Mouse (Mus musculus): Measurements from ENCODE around the gene Exo5.

Gene Exo5

DNA sequence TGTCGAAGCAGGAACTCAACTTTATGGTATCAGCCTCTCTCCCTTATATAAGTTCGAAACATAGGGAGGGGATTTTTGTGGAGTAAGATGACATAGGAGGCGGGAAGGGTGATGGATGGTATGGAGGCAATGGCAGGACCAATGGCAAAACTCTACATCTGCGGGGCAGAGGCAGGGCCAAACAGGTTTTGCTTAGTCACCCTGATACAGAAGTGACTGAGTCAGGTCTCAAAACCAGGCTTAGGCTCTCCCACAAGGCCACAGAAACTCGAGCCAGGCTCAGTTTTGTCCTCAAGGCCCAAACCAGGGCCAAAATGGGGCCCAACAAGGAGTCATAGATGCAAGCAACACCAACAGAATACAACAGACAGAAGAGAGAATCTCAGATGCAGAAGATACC is 19.2 kb downstream of the Exo5 start:
- DNase-seq (ENCODE audit: low spot score), result no peak

DNA sequence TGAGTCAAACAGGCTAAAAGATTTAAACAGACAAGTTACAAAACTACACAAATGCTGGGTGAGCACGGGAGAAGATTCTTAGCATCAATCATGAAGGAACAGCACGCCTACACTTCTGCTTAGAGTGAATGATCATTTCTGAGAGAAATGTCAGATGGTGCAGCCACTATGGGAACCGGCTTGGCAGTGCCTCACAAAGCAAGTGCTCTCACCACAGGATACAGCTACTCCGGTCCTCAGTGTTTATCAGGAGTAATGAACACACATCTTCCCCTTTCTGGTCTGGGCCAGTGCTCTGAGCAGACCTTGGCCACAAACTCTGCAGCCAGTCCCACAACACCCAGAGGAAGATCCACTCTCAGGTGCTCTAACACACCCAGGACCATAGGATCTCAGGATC is 20.3 kb downstream of the Exo5 start:
- no peak for DNase-seq (ENCODE audit: low spot score)

DNA sequence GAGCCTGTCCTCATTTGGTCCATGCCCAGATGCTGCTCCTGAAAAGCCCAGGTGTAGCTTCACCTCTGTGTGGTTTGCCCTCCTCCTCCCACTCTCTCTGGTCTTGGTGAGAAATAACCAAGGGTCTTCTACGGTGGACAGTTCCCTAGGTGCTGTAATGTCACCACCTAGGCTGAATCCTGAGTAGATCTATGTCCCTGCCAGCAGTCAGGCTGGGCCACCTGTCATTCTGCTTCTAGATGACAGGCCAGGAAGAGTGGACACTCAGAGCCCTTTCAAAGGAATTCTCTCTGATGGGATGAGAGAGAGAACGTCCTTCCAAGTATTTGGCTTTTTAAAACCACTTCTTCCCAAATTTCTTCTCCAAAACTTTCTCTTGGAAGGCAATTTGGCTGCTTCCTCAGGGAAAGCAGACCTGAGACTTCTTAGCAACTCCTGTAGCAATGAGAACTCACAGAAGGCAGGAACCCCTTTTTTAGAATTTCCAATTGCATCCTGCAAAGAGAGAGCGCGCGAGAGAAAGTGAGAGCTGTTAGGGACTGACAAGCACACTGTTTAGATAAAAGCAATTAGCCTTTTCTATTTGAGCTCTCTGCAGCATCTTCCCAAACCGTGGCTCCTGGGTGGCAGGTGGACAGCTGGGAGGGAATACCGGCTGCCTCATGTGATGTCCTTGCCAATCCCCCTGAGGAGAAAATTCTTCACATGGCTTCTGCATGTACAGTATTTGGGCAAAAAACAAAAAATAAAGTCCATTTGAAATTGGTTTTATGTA is 28.8 kb downstream of the Exo5 start:
- DNase-seq (ENCODE audit: low spot score), result no peak

DNA sequence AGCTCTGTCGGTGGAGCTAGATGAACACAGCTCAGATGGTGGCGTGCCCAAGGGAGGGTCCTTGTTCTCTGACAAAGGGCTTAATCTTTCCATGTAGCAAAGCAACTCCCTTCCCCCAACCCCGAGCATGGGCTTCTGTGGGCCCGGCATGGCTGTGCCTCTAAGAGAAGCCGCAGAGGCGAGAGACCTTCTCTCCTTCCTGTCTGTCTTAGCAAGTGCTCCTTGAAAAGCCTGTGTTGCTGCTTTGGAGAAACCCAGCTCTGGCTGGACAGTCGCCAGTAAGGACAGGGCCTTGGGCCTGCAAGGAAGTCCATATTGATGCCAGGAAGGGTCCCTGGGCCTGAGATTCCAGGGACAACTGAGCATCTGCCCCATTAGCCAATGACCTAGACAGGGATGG is 29.6 kb downstream of the Exo5 start:
- no peak for DNase-seq (ENCODE audit: low spot score)

DNA sequence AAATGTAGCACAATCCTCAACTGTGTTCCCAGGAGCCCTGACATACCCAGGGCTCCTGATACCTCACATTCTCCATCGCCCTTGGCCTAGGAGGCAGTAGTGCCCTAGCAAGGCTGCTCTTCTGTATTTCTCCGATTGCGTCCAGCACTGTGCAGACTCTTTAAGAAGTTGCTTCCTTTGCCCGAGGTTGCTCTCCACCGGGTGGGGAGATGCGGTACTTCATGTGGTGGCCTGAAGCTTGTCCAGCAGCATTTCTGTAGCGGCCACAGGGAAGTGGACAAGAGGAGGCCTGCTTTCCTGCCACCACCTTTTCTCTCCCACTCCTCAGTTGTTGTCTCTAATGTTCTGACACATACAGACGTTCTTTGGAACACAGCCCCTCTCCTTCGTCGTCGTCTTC is 30.2 kb downstream of the Exo5 start:
- no peak for DNase-seq (ENCODE audit: low spot score)

DNA sequence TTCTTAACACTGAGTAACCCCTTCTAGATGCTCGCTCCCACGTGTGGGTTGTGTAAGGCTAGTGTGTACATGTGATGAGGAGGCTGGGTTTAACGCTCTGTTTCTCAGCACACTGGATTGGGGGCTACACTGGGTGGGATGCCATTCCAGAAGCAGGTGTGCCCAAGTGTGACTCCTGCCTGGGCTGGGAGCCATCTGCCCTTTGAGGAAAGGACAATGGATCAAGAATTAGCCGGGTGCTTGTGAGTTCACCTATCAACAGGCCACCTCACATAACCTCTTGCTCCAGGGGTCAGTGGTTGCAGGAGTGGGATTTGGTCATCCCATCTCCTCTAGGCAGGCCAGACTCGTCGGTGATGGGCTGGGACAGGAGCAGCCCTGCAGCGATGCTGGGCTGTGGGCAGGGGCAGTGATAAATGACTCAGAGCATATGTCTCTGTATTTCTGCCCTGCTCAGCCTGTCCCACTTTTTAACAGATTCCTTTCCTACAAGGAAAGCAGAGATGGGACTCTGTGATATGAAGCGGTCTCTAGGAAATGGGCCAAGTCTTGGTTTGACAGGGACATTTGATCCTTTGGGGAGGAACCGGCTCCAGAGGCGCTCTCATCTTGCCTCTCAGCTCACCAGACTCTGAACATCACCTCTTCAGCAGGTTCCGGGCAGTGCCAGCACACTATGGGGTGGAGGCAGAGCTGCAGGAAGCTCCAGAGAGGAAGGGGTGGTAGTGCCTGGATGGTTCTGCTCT is 31.0 kb downstream of the Exo5 start:
- no peak for DNase-seq (ENCODE audit: low spot score)

DNA sequence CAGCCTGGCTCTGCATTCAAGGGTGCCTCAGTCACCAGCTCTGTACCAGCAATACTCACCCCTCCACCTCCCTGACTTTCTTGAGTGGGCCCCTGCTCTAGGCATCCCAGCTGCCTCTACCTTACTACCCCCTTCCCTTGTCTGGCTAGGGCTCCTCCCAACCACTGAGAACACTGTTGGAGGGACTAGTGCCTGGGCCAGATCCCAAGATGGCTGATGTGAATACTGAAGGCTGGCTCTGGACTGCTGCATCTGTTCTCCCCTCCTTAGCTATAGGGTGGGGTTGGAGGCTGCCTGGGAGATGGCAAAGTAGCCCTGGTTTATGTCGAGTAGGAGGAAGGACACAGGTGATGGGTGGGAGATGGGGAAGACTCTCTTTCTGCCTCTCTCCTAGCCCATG is 32.3 kb downstream of the Exo5 start:
- no peak for DNase-seq (ENCODE audit: low spot score)

DNA sequence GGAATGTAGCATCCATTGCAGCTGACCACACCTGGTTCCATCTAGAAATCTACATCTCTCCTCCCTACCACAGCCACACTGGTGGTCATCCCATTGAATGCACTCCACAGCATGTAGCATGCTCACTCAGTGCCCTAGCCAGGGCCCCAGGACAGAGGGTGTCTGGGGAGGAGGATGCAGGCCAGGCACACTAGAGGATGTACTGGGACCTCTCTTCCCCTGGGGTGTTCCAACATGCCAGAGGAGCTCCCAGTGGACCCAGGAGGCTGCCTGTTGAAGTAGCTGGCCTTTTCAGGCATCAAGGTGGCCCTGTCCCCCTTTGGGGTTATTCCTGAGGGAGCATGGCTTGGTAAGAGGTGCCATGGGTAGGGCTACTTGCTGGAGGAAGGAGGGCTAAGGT is 32.9 kb downstream of the Exo5 start:
- no peak for DNase-seq (ENCODE audit: low spot score)

DNA sequence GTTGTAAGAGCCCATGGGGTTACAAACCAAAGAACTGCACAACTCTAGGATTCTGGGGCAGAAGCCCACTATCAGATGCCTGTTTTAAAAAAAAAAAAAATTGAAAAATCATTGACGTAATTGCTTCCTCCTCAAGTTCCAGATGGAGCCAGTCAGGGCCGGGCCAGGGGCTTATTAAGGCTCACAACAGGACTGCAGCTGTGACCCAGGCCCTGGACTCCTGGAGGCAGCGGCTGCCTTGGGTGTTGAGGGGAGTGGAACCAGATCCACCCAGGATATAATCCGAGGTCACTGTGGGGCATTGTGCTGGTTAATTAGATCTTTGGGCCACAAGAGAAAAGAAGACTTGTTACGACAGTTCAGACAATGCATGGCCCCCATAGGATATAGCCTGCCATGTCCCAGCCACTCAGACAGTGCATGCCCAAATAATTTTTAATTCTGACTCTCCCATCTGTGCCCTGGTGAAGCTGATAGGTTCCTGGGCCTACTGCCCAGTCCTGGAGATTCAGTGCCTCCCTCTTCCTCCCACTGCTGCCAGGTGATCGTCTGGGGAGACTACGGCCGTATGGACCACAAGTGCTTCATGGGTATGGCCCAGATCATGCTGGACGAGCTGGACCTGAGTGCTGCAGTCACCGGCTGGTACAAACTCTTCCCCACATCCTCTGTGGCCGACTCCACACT is 33.9 kb downstream of the Exo5 start:
- peak; percentile 53 for DNase-seq (ENCODE audit: low spot score)

DNA sequence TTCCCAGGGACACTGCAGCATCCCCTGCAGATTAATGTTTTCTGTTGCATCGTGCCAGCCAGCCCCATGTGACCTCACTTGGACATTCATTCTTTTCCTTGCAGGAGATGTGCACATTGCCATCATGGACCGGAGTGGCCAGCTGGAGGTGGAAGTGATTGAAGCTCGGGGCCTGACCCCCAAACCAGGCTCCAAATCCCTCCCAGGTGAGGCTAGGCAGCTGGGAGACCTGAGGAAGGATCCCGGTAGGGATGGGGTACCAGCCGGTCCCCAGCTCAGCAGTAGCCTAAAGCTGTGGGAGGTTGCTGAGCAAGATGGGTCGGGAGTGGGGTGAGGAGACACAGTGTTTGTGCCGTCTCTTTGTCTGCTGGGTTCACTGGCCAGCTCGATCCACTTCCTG is 35.9 kb downstream of the Exo5 start:
- no peak for DNase-seq (ENCODE audit: low spot score)

DNA sequence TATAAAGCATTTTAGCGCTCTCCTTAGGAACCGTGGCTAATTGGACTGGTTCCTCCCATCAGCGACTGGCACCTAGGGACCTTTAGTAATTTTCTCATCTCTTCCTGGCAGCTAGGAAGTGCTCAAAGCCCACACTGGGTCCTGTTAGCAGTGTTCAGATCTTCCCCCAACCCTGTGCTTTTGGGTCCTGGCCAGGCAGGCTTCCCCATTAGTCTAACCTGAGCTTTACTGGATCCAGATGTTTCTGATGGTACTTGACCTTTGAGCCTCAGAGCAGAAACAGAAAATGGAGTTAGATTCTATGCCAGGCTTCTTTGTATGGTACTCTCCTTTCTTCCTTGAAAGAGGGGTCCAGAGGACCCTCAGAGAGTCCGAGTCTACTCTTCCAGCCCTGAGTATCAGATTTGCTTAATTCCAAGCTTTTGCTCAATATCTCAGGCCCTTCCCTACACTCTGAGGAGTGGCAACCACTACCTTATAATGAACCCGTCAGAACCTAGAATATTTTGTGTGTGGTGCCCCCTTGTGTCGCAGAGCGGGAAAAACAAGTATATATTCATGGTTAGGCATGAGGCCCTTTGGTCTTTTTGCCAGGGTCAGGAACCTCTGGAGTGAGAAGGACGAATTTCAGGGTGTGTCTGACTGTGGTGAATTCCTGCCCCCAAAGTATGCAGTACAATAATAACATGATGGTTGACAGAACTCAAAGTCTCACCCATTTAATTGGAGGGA is 37.3 kb downstream of the Exo5 start:
- DNase-seq (ENCODE audit: low spot score), result peak; percentile 81

DNA sequence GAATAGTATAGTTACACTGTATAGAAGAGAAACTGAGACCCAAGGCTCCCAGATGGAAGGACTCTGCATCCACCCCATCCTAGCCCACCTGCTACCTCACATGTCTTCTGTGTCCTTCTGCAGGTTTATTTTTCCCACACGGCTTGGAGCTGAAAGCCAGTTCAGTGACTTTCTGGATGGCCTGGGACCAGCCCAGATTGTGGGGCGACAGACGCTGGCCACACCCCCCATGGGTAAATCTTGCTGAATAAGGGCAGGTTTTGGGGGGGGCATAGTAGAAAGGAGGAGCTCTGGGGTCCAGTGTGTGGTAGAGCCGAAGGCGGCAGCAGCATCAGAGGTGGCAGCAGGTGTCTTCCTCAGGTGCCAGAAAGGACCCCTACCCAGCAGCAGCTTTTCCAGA is 38.0 kb downstream of the Exo5 start:
- DNase-seq (ENCODE audit: low spot score), result no peak

DNA sequence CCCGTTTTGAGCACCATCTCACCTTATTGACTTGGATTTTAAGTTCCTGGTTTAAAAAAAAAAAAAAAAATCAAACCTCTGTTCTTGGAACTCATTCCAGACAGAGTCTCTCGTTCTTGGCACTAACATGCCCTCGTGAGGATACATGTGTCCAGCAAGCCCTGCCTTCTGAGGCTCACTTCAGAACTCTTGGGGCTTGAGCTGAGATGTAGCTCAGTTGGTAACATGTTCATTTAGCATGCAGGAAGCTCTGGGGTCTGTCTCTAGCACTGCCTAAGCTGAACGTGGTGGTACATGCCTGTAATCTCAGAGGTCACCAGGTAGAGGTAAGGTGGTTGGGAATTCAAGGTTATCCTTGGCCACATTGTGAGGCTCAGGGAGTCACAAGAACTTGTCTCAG is 38.7 kb downstream of the Exo5 start:
- DNase-seq (ENCODE audit: low spot score), result no peak

DNA sequence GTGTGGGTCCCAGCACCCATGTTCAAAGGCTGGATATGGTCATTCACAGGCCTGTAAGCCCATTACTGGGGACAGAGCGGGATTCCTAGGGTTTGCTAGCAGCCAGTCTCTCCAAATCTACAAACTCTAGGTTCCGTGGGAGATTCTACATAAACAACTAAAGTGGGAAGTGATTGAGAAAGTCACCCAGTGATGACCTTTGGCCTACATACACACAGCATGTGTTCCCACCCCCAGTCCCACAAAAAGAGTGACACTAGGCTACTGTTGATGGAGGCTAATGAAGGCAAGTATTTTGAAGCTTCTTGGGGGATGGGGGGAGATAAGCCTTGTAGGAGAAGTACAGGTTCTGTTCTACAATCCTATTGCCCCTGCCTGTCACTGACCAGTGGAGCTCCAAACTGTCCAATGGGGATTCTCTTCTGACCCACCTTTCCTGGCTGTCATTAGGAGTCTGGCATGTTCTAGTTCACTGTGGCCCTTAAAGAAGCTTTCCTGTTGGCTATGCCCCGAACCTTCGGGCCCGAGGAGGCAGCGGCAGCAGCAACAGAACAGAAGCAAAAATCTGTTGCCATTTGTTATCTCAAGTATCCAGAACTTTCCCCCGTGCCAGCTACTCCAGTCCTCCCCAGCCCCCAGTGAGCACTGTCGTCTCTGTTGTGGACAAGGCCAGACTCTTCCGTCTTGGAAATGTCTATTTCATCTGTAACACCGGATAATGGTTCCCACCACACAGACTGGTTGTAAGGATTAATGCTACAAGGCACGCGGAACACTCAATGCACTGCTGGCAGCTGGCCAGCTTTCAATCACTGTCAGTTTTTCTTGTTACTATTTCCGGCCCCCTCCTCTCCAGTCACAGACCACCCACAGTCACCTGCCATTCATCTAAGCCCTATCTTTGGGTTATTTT is 39.4 kb downstream of the Exo5 start:
- DNase-seq (ENCODE audit: low spot score), result peak; percentile 61

DNA sequence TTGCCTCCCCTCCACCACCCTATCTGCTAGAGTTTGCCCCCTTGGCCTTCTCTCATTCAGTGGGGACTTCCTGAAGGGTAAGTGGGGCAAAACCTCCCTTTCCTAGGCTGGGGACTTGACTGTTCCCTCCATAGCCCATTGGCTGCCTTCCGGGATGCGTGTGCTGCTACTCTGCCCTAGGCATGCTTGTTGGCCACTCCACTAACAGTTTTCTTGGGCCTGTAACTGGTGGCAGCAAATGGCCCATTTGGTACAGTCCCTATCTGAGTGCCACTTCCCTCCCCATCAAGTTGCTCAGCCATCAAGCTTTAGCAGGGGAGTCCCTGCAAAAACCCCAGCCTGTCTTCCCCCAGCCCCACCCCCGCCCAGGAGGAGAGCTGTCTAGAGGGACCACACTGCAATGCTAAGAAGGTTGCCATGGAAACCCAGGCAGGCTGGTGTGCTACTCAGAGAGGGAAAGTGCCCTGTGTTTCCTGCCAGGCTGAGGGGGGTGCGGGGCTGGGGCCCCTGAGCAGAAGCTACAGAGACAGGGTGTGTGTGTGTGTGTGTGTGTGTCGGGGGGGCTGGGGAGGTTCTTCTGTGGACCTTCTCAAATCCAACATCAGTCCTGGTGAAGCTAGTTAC is 42.7 kb downstream of the Exo5 start:
- DNase-seq (ENCODE audit: low spot score), result peak; percentile 69

DNA sequence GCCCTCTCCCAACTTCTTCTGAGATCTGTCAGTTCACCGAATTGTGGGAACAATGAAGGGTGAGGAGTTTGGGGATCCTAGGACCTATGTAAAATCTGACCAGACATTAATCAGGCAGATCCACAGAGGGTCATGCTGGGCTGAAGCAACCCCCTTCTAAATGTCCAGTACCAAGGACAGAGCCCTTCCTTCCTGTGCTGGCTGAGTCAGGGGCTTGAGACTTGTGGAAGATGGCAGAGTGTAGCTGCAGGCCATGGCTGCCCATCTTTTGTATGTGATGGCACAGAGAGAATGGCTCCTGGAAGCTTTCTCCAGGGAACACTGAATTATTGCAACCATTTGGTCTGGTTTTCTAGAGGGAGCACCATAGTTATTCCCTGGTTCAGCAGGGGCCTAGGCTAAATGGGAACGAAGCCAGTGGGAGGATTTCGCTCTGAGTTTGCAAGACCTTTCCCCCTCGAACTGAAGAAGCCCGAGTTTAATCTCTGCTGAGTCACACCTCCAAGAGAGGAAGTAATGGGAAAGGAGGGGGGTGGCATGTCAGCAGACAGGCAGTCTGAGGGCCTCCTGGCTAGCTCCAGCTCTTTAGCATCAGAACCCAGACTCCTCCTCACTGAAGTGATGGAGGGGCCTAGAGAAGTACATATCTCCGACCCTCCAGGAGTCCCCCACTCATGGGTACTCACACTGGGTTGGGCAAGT is 43.9 kb downstream of the Exo5 start:
- DNase-seq (ENCODE audit: low spot score), result peak; percentile 59

DNA sequence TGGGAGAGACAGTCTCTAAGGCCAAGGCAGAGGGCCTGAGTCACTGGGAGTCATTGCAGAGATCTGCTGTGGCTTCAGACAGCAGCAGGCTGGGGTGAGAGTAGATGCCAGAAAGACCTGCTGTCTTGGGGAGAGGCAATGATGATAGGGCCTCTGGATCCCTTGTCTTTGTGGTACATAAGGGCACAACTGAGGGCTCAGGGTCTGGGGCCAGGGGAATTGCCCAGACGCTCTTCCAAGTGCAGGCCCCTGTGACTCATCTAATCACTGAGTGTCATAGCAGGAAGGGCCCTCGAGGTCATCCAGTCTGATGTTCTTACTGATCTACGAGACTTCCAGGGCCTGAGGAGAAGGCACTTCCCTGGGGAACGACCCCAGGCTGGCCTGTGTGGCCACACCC is 45.4 kb downstream of the Exo5 start:
- no peak for DNase-seq (ENCODE audit: low spot score)

DNA sequence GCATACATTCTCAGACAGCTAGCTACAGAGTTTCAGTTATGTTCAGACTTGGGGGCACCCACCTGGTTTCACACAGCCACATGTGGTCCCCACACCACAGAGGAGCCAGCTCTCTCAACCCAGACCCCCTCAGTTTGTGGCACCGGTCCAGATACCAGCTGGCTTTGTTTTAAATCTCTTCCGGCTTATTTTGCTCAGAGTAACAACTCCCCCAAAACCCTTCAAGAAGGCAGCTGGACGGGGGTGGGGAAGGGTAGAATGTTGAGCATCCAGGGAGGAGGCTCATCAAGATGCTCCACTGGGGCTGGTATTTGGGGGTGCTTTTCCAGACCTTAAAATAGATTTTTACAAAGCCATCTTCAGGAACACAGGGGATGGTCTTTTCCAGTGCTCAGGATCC is 46.1 kb downstream of the Exo5 start:
- DNase-seq (ENCODE audit: low spot score), result no peak

DNA sequence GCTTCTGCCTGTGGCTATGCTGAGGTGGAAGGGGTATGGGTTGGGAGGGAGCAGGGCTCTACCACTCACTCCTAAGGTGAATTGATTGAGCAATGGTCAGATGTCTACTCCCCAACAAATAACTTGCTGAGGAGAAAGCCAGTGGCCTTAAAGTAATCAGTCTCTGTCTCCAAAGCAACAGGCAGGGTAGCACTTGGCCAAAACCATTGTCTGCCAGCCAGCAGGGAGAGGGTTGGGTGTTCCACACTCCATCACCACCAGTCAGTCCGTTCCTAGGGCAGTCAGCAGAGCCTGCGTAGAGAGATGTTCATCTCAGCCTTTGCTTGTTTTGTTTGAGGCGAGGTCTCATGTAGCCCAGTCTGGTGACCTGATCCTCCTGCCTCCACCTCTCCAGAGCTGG is 48.9 kb downstream of the Exo5 start:
- DNase-seq (ENCODE audit: low spot score), result no peak
